ENCODE assay signal across 10 mouse cellular contexts in genomic region chr10:13106909-13107624, GRCm38 (mm10). TPM values are rescaled to one million over a fixed set of nuclear protein-coding genes. Genes with fewer than 3 reads are reported as not detected.
DNase-seq lines count a peak whose midpoint lies in the region; ATAC-seq and TF ChIP-seq lines count a peak whose summit lies in the region.
"Had no signal": no experiment of that assay in that cellular context is flagged by ENCODE, and none has a peak within 500 bp of the region (broad histone marks: within the 10 kb centered on the region; RNA-seq: fewer than 3 reads in every experiment).

No protein-coding gene starts in this region.

- no peak for DNase-seq in hindbrain, embryonic 11.5 days (ENCODE audit: low spot score)
- no peak for DNase-seq in stomach, postnatal 0 days (ENCODE audit: low spot score)
- no peak for DNase-seq in frontal cortex, postnatal 10 days (ENCODE audit: low spot score in 2 of 2)
- DNase-seq: cerebellum, adult 2 months; lung, adult 18-20 months had no signal

- TF ChIP-seq CTCF in stomach, postnatal 0 days (IDR thresholded peaks at IDR 0.05; ENCODE audit: low read depth): no peak

- no peak overlapping the region for H3K4me3 ChIP-seq in hindbrain, embryonic 11.5 days (ENCODE audit: low read depth, low read length)
- H3K4me3 ChIP-seq in hindbrain, embryonic 16.5 days (ENCODE audit: low read length): no peak overlapping the region
- no peak overlapping the region for H3K4me3 ChIP-seq in stomach, embryonic 14.5 days (ENCODE audit: low read depth, low read length)
- H3K4me3 ChIP-seq in stomach, postnatal 0 days (ENCODE audit: low read depth, low read length): no peak overlapping the region
- H3K4me3 ChIP-seq in hindbrain, embryonic 13.5 days: no peak overlapping the region
- H3K4me3 ChIP-seq: layer of hippocampus, adult 2 months had no signal

- no peak for TF ChIP-seq EP300 in stomach, postnatal 0 days (optimal IDR thresholded peaks at IDR 0.05)

- no peaks in the 10 kb centered on the region for H3K9me3 ChIP-seq in hindbrain, embryonic 11.5 days (ENCODE audit: control insufficient read depth, low read length)
- H3K9me3 ChIP-seq in hindbrain, embryonic 16.5 days (ENCODE audit: control insufficient read depth, low read length): no peaks in the 10 kb centered on the region
- H3K9me3 ChIP-seq in stomach, embryonic 14.5 days (ENCODE audit: control insufficient read depth, low read depth, low read length): peaks cover 6% of the 10 kb centered on the region; the same call in 1 of the 2 replicates
- no peaks in the 10 kb centered on the region for H3K9me3 ChIP-seq in stomach, postnatal 0 days (ENCODE audit: control insufficient read depth, low read length)
- no peaks in the 10 kb centered on the region for H3K9me3 ChIP-seq in hindbrain, embryonic 13.5 days

- H3K27me3 ChIP-seq in hindbrain, embryonic 11.5 days (ENCODE audit: control insufficient read depth, insufficient read depth, low read length): no peaks in the 10 kb centered on the region
- no peaks in the 10 kb centered on the region for H3K27me3 ChIP-seq in hindbrain, embryonic 16.5 days (replicated peaks; ENCODE audit: control insufficient read depth, insufficient read depth, low read length)
- H3K27me3 ChIP-seq in stomach, embryonic 14.5 days (ENCODE audit: control insufficient read depth, insufficient read depth, low read length): no peaks in the 10 kb centered on the region
- H3K27me3 ChIP-seq in stomach, postnatal 0 days (ENCODE audit: control insufficient read depth, insufficient read depth, low read length): no peaks in the 10 kb centered on the region
- H3K27me3 ChIP-seq in hindbrain, embryonic 13.5 days: no peaks in the 10 kb centered on the region

- no peak overlapping the region for H3K9ac ChIP-seq in hindbrain, embryonic 11.5 days (ENCODE audit: low read depth, low read length)
- H3K9ac ChIP-seq in hindbrain, embryonic 16.5 days (ENCODE audit: low read depth, low read length): no peak overlapping the region
- no peak overlapping the region for H3K9ac ChIP-seq in stomach, embryonic 14.5 days (replicated peaks; ENCODE audit: low read depth, low read length)
- H3K9ac ChIP-seq in stomach, postnatal 0 days (ENCODE audit: low read length): no peak overlapping the region
- no peak overlapping the region for H3K9ac ChIP-seq in hindbrain, embryonic 13.5 days

- 62% methylated on average over 9 of the region's 9 CpGs for WGBS in hindbrain, embryonic 11.5 days
- 68% methylated on average over 9 of the region's 9 CpGs for whole genome bisulfite sequencing in hindbrain, embryonic 16.5 days
- WGBS in stomach, embryonic 14.5 days: 53% methylated on average over 9 of the region's 9 CpGs
- 61% methylated on average over 9 of the region's 9 CpGs for WGBS in stomach, postnatal 0 days
- 55% methylated on average over 9 of the region's 9 CpGs for WGBS in hindbrain, embryonic 13.5 days

- H3K36me3 ChIP-seq in hindbrain, embryonic 11.5 days (ENCODE audit: control insufficient read depth, insufficient read depth, low read length): no peaks in the 10 kb centered on the region
- H3K36me3 ChIP-seq in hindbrain, embryonic 16.5 days (ENCODE audit: control insufficient read depth, insufficient read depth, low read length): no peaks in the 10 kb centered on the region
- H3K36me3 ChIP-seq in stomach, embryonic 14.5 days (ENCODE audit: control insufficient read depth, insufficient read depth, low read length): peaks cover 2% of the 10 kb centered on the region; the same call in 1 of the 2 replicates
- no peaks in the 10 kb centered on the region for H3K36me3 ChIP-seq in stomach, postnatal 0 days (ENCODE audit: control insufficient read depth, insufficient read depth, low read length)
- no peaks in the 10 kb centered on the region for H3K36me3 ChIP-seq in hindbrain, embryonic 13.5 days

- no peak overlapping the region for H3K4me2 ChIP-seq in hindbrain, embryonic 11.5 days (replicated peaks; ENCODE audit: low read depth, low read length)
- no peak overlapping the region for H3K4me2 ChIP-seq in hindbrain, embryonic 16.5 days (ENCODE audit: low read length)
- no peak overlapping the region for H3K4me2 ChIP-seq in stomach, embryonic 14.5 days (replicated peaks; ENCODE audit: low read depth, low read length)
- no peak overlapping the region for H3K4me2 ChIP-seq in stomach, postnatal 0 days (replicated peaks; ENCODE audit: low read depth)
- no peak overlapping the region for H3K4me2 ChIP-seq in hindbrain, embryonic 13.5 days

- ATAC-seq in hindbrain, embryonic 11.5 days (ENCODE audit: low FRiP score): no peak
- ATAC-seq in hindbrain, embryonic 16.5 days: no peak
- peak; percentile 71; the same call in 1 of the 2 replicates for ATAC-seq in stomach, embryonic 14.5 days (ENCODE audit: insufficient number of reproducible peaks, insufficient read depth, low FRiP score, low read depth)
- no peak for ATAC-seq in stomach, postnatal 0 days (ENCODE audit: low FRiP score, low TSS enrichment)
- ATAC-seq in hindbrain, embryonic 13.5 days (ENCODE audit: low FRiP score): no peak
- no peak for ATAC-seq in monocyte, adult 5-6 weeks (replicated peaks; ENCODE audit: insufficient number of reproducible peaks, low FRiP score, low TSS enrichment, poor library complexity, severe bottlenecking)

- peak overlapping the region; percentile 70 for H3K27ac ChIP-seq in hindbrain, embryonic 11.5 days (ENCODE audit: low read depth, low read length)
- H3K27ac ChIP-seq in hindbrain, embryonic 16.5 days (ENCODE audit: low read depth, low read length): no peak overlapping the region
- H3K27ac ChIP-seq in stomach, embryonic 14.5 days (ENCODE audit: low read length): peak overlapping the region; percentile 63; the same call in 1 of the 2 replicates
- no peak overlapping the region for H3K27ac ChIP-seq in stomach, postnatal 0 days (replicated peaks)
- H3K27ac ChIP-seq in hindbrain, embryonic 13.5 days: peak overlapping the region; percentile 55; the same call in 1 of the 2 replicates
- H3K27ac ChIP-seq: layer of hippocampus, adult 2 months had no signal

- H3K4me1 ChIP-seq in hindbrain, embryonic 11.5 days (replicated peaks; ENCODE audit: control insufficient read depth, insufficient read depth, low read length): peaks cover 7% of the 10 kb centered on the region; the same call in 1 of the 2 replicates
- peaks cover 5% of the 10 kb centered on the region; the same call in 1 of the 2 replicates for H3K4me1 ChIP-seq in hindbrain, embryonic 16.5 days (ENCODE audit: control insufficient read depth, insufficient read depth, low read depth, low read length)
- peaks cover 30% of the 10 kb centered on the region for H3K4me1 ChIP-seq in stomach, embryonic 14.5 days (ENCODE audit: control insufficient read depth, insufficient read depth, low read length)
- H3K4me1 ChIP-seq in stomach, postnatal 0 days (replicated peaks; ENCODE audit: control insufficient read depth, insufficient read depth): no peaks in the 10 kb centered on the region
- peaks cover 29% of the 10 kb centered on the region for H3K4me1 ChIP-seq in hindbrain, embryonic 13.5 days (replicated peaks)

RNA-seq across cellular contexts. Expression of gene Plagl1, which starts 46.8 kb away (rescaled TPM):
- polyA plus RNA-seq in hindbrain, embryonic 11.5 days (2014; fragmentation: Nextera tagmentation; extraction: Ambion mirVana): 94.8 and 98.9 TPM in 2 replicates
- 25.4 and 34.5 TPM in 2 replicates for polyA plus RNA-seq in hindbrain, embryonic 16.5 days (2015; fragmentation: Nextera tagmentation; extraction: Ambion mirVana)
- 466 and 470 TPM in 2 replicates for polyA plus RNA-seq in stomach, embryonic 14.5 days (2014; fragmentation: Nextera tagmentation; extraction: Ambion mirVana)
- polyA plus RNA-seq in stomach, postnatal 0 days (2015; fragmentation: Nextera tagmentation; extraction: Ambion mirVana): 81.0 and 99.4 TPM in 2 replicates
- 32.3 and 34.2 TPM in 2 replicates for polyA plus RNA-seq in hindbrain, embryonic 13.5 days (2015; fragmentation: Nextera tagmentation; extraction: Ambion mirVana)
- total RNA-seq in monocyte, adult 5-6 weeks (2017): 0.43 to 1.8 TPM in 2 of 3 replicates, not detected in the other

Comparison
In these comparisons a context has a peak if more than half of its experiments do, and no peak if none do; other contexts are left out.
1. H3K27ac ChIP-seq: peak in hindbrain, embryonic 11.5 days (single experiment), stomach, embryonic 14.5 days (single experiment) and hindbrain, embryonic 13.5 days (single experiment); none in hindbrain, embryonic 16.5 days (single experiment) and stomach, postnatal 0 days (single experiment).